Mouse (Mus musculus) 416B (cell line): ENCODE results near the gene Nr4a3.

ENCODE experiments used
- DNase-seq: peaks from one replicate; pipeline ENCODE4 v3.0.0; 2011; ENCODE audit warnings: low read depth

The Nr4a3 gene

DNA sequence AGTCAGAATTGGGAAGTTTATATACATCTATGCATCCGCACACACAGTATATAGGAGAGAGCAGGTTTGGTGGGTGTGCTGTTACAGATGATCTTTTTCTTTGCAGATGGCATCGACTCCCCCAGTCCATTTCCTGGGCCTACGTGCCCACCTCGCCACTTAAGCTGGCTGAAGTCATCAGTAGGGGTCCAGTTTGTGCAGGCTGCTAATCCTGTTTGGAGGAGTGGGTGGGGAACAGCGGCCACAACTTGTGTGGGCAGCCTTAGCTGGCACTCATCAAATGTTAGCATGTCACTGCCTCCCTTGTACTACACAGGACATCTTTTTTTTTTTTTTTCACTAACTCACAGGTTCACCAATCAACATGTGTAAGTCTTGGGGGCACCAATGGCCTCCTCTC is 5.5 kb downstream of the Nr4a3 start:
- DNase-seq, result no peak

GRCm38 (mm10) chr4:48051086-48051673 is 6.2 kb downstream of the Nr4a3 start:
- DNase-seq, result no peak

- no peak for DNase-seq
These were observed 6.7 kb downstream of the Nr4a3 start for GRCm38 (mm10) chr4:48051674-48052121.

- DNase-seq, result no peak
These were observed 16.8 kb downstream of the Nr4a3 start for GRCm38 (mm10) chr4:48061716-48062115.

DNA sequence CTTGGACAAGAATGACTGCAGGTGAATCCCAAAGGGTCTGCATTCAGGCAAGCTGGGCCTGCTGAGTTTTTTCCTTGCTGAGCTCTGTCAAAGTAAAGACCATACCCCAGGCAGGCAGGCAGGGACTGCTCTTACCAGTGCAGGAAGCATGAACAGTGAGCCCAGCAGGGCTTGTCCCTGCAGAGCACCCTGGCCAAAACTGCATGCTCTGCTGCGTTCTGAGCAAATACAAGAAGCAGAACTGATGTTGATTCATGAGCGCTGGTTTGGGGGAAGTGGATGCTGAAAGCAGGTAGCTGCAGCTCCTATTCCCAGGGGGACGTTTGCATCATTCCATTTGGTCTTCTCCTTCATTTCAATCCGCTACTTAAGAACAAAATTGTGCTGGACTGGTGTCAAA is 19.4 kb downstream of the Nr4a3 start:
- no peak for DNase-seq

- no peak for DNase-seq
These were observed 21.7 kb downstream of the Nr4a3 start for GRCm38 (mm10) chr4:48066676-48067075.

GRCm38 (mm10) chr4:48069111-48069510 is 24.2 kb downstream of the Nr4a3 start:
- no peak for DNase-seq

- DNase-seq, result no peak
These were observed 27.1 kb downstream of the Nr4a3 start for GRCm38 (mm10) chr4:48072006-48072405.

- no peak for DNase-seq
These were observed 28.4 kb downstream of the Nr4a3 start for GRCm38 (mm10) chr4:48073325-48073724.

DNA sequence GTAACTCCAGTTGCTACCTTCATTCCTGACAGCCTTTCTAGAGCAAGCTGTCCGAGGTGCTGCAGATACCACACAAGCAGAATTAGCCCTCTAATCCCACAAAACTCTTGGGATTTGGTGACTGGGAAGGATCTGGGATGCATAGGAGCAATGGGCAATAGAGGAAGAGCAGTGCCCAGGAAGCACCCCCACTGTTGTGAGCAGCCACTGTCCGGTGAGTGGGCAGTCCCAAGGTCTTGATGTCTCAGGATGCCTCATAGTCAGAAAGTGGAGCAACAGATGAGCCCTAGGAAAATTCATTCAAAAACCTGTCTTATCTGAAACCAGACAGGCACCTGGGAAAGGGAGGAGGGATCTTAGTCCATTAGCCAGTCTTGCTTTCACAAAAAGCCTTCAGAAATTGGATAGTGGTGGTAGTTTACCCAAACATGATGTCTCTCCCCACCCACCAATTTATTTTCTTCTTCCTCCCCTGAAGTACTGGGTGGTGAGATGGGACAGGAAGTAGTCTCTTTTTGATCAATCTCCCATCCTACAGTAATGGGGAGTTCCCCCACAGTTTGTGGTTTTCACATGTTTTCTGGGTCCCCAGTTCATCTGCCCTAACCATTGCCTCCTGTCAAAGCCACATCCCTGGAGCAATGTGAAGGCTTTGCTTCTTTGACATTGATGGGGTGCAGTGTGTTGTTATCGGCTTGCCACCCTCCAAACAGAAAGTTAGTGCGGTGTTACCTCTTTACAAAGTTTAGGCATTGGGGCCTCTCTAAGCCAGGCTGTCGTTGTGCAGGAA is 29.7 kb downstream of the Nr4a3 start:
- no peak for DNase-seq

DNA sequence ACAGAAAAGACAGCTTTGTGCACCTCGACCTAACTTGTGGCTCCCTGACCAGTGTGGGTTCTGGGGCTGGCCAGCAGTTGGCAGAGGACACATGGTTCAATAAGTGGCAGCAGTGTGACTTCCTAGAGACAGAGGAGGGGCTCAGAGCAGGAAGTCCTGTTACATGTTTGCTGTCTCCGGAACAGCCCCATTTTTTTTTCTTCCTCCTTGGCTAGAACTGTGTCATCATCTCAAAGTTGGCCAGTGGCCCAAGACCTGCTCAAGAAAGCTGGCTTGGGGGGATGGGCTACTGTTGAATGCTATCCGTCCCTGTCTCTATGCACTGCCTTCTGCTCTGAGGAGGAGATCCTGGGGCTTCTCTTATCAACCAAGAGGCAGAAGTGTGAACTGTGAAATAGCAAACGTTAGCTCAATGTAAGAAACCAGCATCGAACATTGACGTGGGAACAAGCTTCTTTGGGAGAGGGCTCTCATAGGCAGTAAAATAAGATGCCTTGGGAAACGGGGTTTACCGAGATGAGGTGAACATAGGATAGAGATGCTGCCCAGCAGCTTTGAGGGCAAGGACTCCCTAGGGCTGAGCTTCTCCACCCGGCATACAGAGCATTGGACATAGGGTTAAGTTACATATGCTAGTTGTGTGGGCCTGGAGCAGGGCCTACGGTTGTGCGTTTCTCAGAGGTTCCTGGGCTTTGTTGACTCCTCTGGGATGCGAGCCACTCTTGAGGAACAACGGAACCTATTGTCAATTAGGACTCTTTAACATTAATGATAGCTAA is 31.9 kb downstream of the Nr4a3 start:
- DNase-seq, result peak; percentile 86

GRCm38 (mm10) chr4:48078213-48078612 is 33.3 kb downstream of the Nr4a3 start:
- DNase-seq, result no peak

- no peak for DNase-seq
These were observed 34.5 kb downstream of the Nr4a3 start for GRCm38 (mm10) chr4:48079285-48080039.

- DNase-seq, result no peak
These were observed 38.5 kb downstream of the Nr4a3 start for GRCm38 (mm10) chr4:48083452-48083851.

GRCm38 (mm10) chr4:48086609-48087008 is 41.7 kb downstream of the Nr4a3 start:
- DNase-seq, result no peak

- no peak for DNase-seq
These were observed 42.5 kb downstream of the Nr4a3 start for GRCm38 (mm10) chr4:48087497-48087896.

DNA sequence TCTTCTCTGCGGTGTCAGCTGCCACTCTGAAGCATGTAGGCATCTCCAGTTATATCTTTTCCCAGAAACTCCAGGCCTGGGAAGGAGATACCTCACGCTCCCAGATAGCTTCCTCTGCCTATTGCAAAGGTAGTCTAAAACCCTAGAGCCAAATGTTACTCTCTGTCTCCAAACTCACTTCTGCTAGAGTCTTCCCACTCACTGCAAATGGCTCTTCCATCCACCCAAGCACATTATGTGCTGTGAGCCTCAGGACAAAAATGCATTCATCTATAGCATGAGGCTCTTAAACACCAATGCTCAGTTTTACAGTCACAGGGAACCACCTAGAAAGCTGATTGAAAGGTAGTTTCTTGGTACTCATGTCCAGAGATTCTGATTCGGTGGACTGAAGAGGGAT is 48.3 kb downstream of the Nr4a3 start:
- DNase-seq, result no peak

- no peak for DNase-seq
These were observed 55.3 kb downstream of the Nr4a3 start for GRCm38 (mm10) chr4:48100217-48100616.

- no peak for DNase-seq
These were observed 57.0 kb downstream of the Nr4a3 start for GRCm38 (mm10) chr4:48101981-48102380.

DNA sequence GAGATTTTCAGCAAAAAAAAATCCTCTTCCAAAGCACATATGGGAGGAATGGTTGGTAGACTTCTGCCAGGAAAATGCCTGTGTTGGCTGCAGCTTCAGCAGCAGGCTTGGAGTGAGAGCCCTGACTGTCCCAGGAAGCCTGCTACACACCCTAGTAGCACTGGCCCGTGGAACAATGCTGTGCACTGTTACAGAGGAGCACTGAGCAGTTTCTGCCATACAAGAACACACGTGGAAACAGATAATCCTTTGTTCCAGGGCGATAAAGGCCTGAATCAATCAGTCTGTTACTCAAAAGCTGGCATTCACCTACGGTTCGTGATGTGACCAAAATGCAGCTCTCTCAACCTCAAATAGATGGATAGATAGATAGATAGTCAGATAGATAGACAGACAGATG is 60.4 kb downstream of the Nr4a3 start:
- no peak for DNase-seq

DNA sequence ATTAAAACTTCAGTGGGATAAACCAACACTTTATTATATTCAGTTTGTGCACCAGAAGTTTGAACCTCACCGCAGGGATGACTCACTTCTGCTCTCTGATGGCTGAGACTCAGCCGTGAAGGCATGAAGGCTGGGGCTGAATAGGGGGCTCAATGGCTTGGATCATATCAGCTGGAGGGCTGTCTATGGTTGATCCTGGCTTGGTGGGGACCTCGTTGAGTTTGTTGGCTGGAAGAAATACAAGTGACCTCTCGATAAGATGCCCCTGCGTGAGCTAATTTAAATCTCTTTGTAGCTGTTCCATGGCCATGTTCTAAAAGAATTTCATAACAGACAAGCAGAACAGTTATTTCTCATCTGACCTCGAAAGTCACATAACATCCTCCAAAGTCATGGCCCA is 62.1 kb downstream of the Nr4a3 start:
- DNase-seq, result peak; percentile 16

DNA sequence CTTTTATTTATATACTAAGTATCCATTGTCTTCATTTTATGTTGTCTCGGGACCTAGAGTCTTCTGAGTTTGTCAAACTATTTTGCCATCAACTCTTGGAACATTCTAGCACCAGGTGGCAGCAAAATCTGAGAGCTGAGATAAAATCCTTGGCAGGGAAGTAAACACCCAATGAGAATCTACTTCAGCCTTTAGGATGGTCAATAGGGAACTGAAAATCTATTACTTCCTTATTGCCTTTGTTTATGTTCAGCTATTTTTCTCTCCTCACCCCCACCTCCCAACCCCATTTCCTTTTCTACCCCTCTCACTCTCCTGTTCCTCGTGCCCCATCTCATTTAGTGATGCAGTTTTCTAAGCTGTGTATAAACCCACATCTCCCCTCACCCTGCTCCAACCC is 63.6 kb downstream of the Nr4a3 start:
- no peak for DNase-seq
